Mouse (Mus musculus) G1E (cell line): Measurements from ENCODE around the gene Nlk. TPM values are rescaled to one million over a fixed set of nuclear protein-coding genes. Genes with fewer than 3 reads are reported as not detected.

Source experiments
- ATAC-seq: 2 replicates; pipeline ENCODE4 v1.8.0; 2016; ENCODE audit warnings: mild to moderate bottlenecking; ENCODE audit not compliant: insufficient number of reproducible peaks, poor library complexity, low FRiP score, severe bottlenecking; ENCODE audit errors: extremely low read depth
- DNase-seq: peaks from one replicate; pipeline ENCODE4 v3.0.0; 2012; ENCODE audit warnings: low spot score
- H3K27me3 ChIP-seq: 2 replicates; pipeline ENCODE4 v1.6.1; 2012; ENCODE audit warnings: mild to moderate bottlenecking, low read length, inconsistent platforms; ENCODE audit not compliant: insufficient read depth
- H3K36me3 ChIP-seq: replicated peaks from 2 replicates; pipeline ENCODE3; 2012; ENCODE audit warnings: mild to moderate bottlenecking, inconsistent platforms
- H3K4me1 ChIP-seq: 2 replicates; pipeline ENCODE4 v1.6.1; 2012; ENCODE audit warnings: low read depth, low read length, inconsistent platforms, mixed read lengths; ENCODE audit not compliant: insufficient read depth
- H3K4me3 ChIP-seq: 2 replicates; pipeline ENCODE4 v1.5.1; 2012; ENCODE audit warnings: low read depth, mild to moderate bottlenecking, inconsistent platforms, low read length, moderate library complexity, mixed read lengths
- H3K9me3 ChIP-seq: replicated peaks from 2 replicates; pipeline ENCODE4 v1.6.1; 2012; ENCODE audit warnings: inconsistent platforms
- CTCF ChIP-seq: IDR thresholded peaks from 2 replicates; pipeline ENCODE4 v1.5.1; 2012; ENCODE audit warnings: low read depth, low read length, inconsistent platforms, mixed read lengths
- GATA1 ChIP-seq: IDR thresholded peaks from 2 replicates; pipeline ENCODE4 v1.6.1; 2012; ENCODE audit warnings: borderline replicate concordance, low read length, inconsistent platforms, mixed read lengths
- GATA2 ChIP-seq: IDR thresholded peaks from 2 replicates; pipeline ENCODE4 v1.6.1; 2012; ENCODE audit warnings: low read depth, low read length, inconsistent platforms, borderline replicate concordance
- POLR2AphosphoS5 ChIP-seq: IDR thresholded peaks from 2 replicates; pipeline ENCODE4 v1.6.1; 2012; ENCODE audit warnings: low read depth, low read length, inconsistent platforms; ENCODE audit not compliant: insufficient replicate concordance
- TAL1 ChIP-seq: conservative IDR thresholded peaks from 2 replicates; pipeline ENCODE4 v1.6.1; 2012; ENCODE audit warnings: low read depth, low read length, inconsistent platforms, mixed read lengths
- polyA plus RNA-seq: library from polyadenylated mRNA; stranded (reverse); fragments of >175 nt; gene quantifications from 2 replicates; pipeline ENCODE4 v1.2.3, GENCODE M21; 2012
- total RNA-seq, 2 experiments: library from RNA; stranded (forward) in 1 of 2; stranded (reverse) in 1 of 2; fragments of 200-1000 nt in 1 of 2; fragments of >200 nt in 1 of 2; fragmentation: Nextera tagmentation in 1 of 2; gene quantifications; 2 replicates each; pipeline ENCODE4 v1.2.3; 2014 to 2017

Gene Nlk
- total and polyA plus RNA-seq, 3 experiments: 8.2 to 32.9 (median 29.4) TPM

- no peak overlapping the region for H3K4me3 ChIP-seq
- DNase-seq (no peak), ATAC-seq (no peak)
- H3K9me3 ChIP-seq: peaks cover 1% of the 10 kb centered on the region; the same call in 1 of the 2 replicates
- no peaks in the 10 kb centered on the region for H3K27me3 ChIP-seq
- H3K4me1 ChIP-seq: no peaks in the 10 kb centered on the region
- no peak for TF ChIP-seq GATA2
- no peak for TF ChIP-seq POLR2AphosphoS5
- TF ChIP-seq CTCF: no peak
- TF ChIP-seq TAL1: no peak
- no peak for TF ChIP-seq GATA1
- H3K36me3 ChIP-seq: peaks cover 17% of the 10 kb centered on the region
These were observed 55.0 kb downstream of the Nlk start for GRCm38 (mm10) chr11:78642151-78642550.

GRCm38 (mm10) chr11:78641088-78641487, 56.1 kb downstream of the Nlk start:
- ATAC-seq (no peak), DNase-seq (no peak)
- Histone ChIP-seq H3K27me3 (no peaks in the 10 kb centered on the region), H3K36me3 (peaks cover 18% of the 10 kb centered on the region), H3K9me3 (peaks cover 6% of the 10 kb centered on the region), H3K4me1 (no peaks in the 10 kb centered on the region), H3K4me3 (no peak overlapping the region)
- TF ChIP-seq GATA2 (no peak), POLR2AphosphoS5 (no peak), CTCF (no peak)

- no peaks in the 10 kb centered on the region for H3K4me1 ChIP-seq
- no peak for DNase-seq
- peaks cover 15% of the 10 kb centered on the region for H3K36me3 ChIP-seq
- no peaks in the 10 kb centered on the region for H3K27me3 ChIP-seq
- H3K4me3 ChIP-seq: no peak overlapping the region
- ATAC-seq: no peak
- H3K9me3 ChIP-seq: peaks cover 6% of the 10 kb centered on the region
- TF ChIP-seq GATA2 (no peak), POLR2AphosphoS5 (no peak), CTCF (no peak), TAL1 (no peak)
These were observed 64.4 kb downstream of the Nlk start for GRCm38 (mm10) chr11:78632782-78633181.

GRCm38 (mm10) chr11:78628871-78629270, 68.3 kb downstream of the Nlk start:
- Histone ChIP-seq H3K27me3 (no peaks in the 10 kb centered on the region), H3K4me1 (no peaks in the 10 kb centered on the region), H3K9me3 (no peaks in the 10 kb centered on the region), H3K4me3 (no peak overlapping the region), H3K36me3 (peaks cover 18% of the 10 kb centered on the region)
- ATAC-seq (no peak), DNase-seq (no peak)
- no peak for TF ChIP-seq GATA2
- no peak for TF ChIP-seq TAL1
- no peak for TF ChIP-seq POLR2AphosphoS5
- TF ChIP-seq GATA1: no peak
- no peak for TF ChIP-seq CTCF

GRCm38 (mm10) chr11:78624377-78624776, 72.8 kb downstream of the Nlk start:
- Histone ChIP-seq H3K9me3 (no peaks in the 10 kb centered on the region), H3K4me1 (no peaks in the 10 kb centered on the region), H3K4me3 (no peak overlapping the region), H3K27me3 (no peaks in the 10 kb centered on the region), H3K36me3 (peaks cover 24% of the 10 kb centered on the region)
- ATAC-seq: no peak
- no peak for DNase-seq
- TF ChIP-seq GATA2 (no peak), POLR2AphosphoS5 (no peak), CTCF (no peak), TAL1 (no peak), GATA1 (no peak)

GRCm38 (mm10) chr11:78621926-78622325, 75.2 kb downstream of the Nlk start:
- no peak for ATAC-seq
- no peaks in the 10 kb centered on the region for H3K9me3 ChIP-seq
- DNase-seq: no peak
- H3K27me3 ChIP-seq: no peaks in the 10 kb centered on the region
- peaks cover 30% of the 10 kb centered on the region for H3K36me3 ChIP-seq
- no peak overlapping the region for H3K4me3 ChIP-seq
- TF ChIP-seq GATA1 (no peak), POLR2AphosphoS5 (no peak), GATA2 (no peak), TAL1 (no peak), CTCF (no peak)
- H3K4me1 ChIP-seq: no peaks in the 10 kb centered on the region

GRCm38 (mm10) chr11:78620179-78620578, 77.0 kb downstream of the Nlk start:
- H3K4me1 ChIP-seq: no peaks in the 10 kb centered on the region
- TF ChIP-seq GATA2 (no peak), TAL1 (no peak), GATA1 (no peak), CTCF (no peak), POLR2AphosphoS5 (no peak)
- no peak overlapping the region for H3K4me3 ChIP-seq
- no peaks in the 10 kb centered on the region for H3K9me3 ChIP-seq
- peaks cover 37% of the 10 kb centered on the region for H3K36me3 ChIP-seq
- no peaks in the 10 kb centered on the region for H3K27me3 ChIP-seq
- ATAC-seq: no peak
- DNase-seq: no peak
